In the genomic region with DNA sequence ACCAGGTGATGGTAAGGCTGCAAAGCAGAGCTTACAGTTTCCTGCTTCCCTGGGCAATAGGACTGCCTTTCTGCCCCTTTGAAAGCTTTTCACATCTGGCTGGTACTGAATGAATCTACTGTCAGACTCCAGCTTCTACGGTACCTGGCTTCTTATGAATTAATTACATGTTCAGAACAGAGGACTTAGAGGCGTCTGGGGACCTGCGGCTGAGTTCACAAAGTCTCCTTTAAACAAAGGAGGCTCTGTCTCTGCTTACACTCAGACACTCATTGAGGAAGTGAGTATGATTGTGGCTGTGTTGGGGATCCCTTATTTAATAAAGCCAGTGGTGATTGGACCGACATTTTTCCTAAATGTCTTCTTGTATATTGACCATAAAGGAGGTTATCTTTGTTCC, we compare ENCODE assay signal across 16 mouse cellular contexts.
DNase-seq lines count a peak whose midpoint lies in the region; ATAC-seq and TF ChIP-seq lines count a peak whose summit lies in the region.
"Had no signal": no experiment of that assay in that cellular context is flagged by ENCODE, and none has a peak within 500 bp of the region (broad histone marks: within the 10 kb centered on the region; RNA-seq: fewer than 3 reads in every experiment).

No protein-coding gene starts in this region.

- no peak overlapping the region for H3K4me2 ChIP-seq in kidney, embryonic 15.5 days
- no peak overlapping the region for H3K4me2 ChIP-seq in embryonic facial prominence, embryonic 14.5 days (ENCODE audit: low read depth, low read length)
- H3K4me2 ChIP-seq in limb, embryonic 13.5 days (replicated peaks) = no peak overlapping the region
- H3K4me2 ChIP-seq: liver, embryonic 12.5 days had no signal

- 59% methylated on average over 4 of the region's 4 CpGs for WGBS in kidney, embryonic 15.5 days
- WGBS in embryonic facial prominence, embryonic 14.5 days = 25% methylated on average over 4 of the region's 4 CpGs
- WGBS in limb, embryonic 13.5 days = 29% methylated on average over 4 of the region's 4 CpGs

- no peak overlapping the region for H3K4me3 ChIP-seq in kidney, embryonic 15.5 days (replicated peaks)
- no peak overlapping the region for H3K4me3 ChIP-seq in embryonic facial prominence, embryonic 14.5 days (ENCODE audit: low read depth, low read length)
- H3K4me3 ChIP-seq in limb, embryonic 13.5 days = no peak overlapping the region
- H3K4me3 ChIP-seq: erythroblast, embryonic 14.5 days; liver, embryonic 12.5 days had no signal

- no peak for TF ChIP-seq CTCF in brain, embryonic 14.5 days (IDR thresholded peaks at IDR 0.05; ENCODE audit: borderline replicate concordance, extremely low read depth, insufficient read depth, insufficient read length)

- no peak overlapping the region for H3K27ac ChIP-seq in kidney, embryonic 15.5 days
- no peak overlapping the region for H3K27ac ChIP-seq in embryonic facial prominence, embryonic 14.5 days (replicated peaks; ENCODE audit: low read depth, low read length)
- peak overlapping the region; percentile 52 for H3K27ac ChIP-seq in limb, embryonic 13.5 days
- H3K27ac ChIP-seq: liver, embryonic 12.5 days had no signal

- no peak for TF ChIP-seq POLR2A in brain, embryonic 14.5 days (IDR thresholded peaks at IDR 0.05; ENCODE audit: borderline replicate concordance, extremely low read depth, insufficient read depth, insufficient read length, poor library complexity, severe bottlenecking)

- H3K4me1 ChIP-seq in kidney, embryonic 15.5 days = no peaks in the 10 kb centered on the region
- H3K4me1 ChIP-seq in embryonic facial prominence, embryonic 14.5 days (ENCODE audit: control insufficient read depth, insufficient read depth, low read length) = no peaks in the 10 kb centered on the region
- peaks cover 18% of the 10 kb centered on the region for H3K4me1 ChIP-seq in limb, embryonic 13.5 days
- H3K4me1 ChIP-seq: liver, embryonic 12.5 days had no signal

- no peaks in the 10 kb centered on the region for H3K36me3 ChIP-seq in kidney, embryonic 15.5 days
- H3K36me3 ChIP-seq in embryonic facial prominence, embryonic 14.5 days (ENCODE audit: control insufficient read depth, insufficient read depth, low read length) = no peaks in the 10 kb centered on the region
- no peaks in the 10 kb centered on the region for H3K36me3 ChIP-seq in limb, embryonic 13.5 days
- H3K36me3 ChIP-seq: G1E; liver, embryonic 12.5 days had no signal

- H3K27me3 ChIP-seq in kidney, embryonic 15.5 days = no peaks in the 10 kb centered on the region
- H3K27me3 ChIP-seq in embryonic facial prominence, embryonic 14.5 days (replicated peaks; ENCODE audit: control insufficient read depth, insufficient read depth, low read length) = no peaks in the 10 kb centered on the region
- H3K27me3 ChIP-seq in limb, embryonic 13.5 days = no peaks in the 10 kb centered on the region
- H3K27me3 ChIP-seq: liver, embryonic 12.5 days had no signal

- ATAC-seq in kidney, embryonic 15.5 days (replicated peaks; ENCODE audit: low FRiP score) = peak; percentile 41; the same call in 1 of the 2 replicates
- peak; percentile 44; the same call in 1 of the 2 replicates for ATAC-seq in embryonic facial prominence, embryonic 14.5 days (ENCODE audit: low read depth)
- peak; percentile 88 for ATAC-seq in limb, embryonic 13.5 days (ENCODE audit: low FRiP score, low read depth)
- ATAC-seq: liver, embryonic 12.5 days had no signal

- H3K9me3 ChIP-seq in kidney, embryonic 15.5 days (replicated peaks) = no peaks in the 10 kb centered on the region
- H3K9me3 ChIP-seq in embryonic facial prominence, embryonic 14.5 days (ENCODE audit: control insufficient read depth, low read length) = no peaks in the 10 kb centered on the region
- H3K9me3 ChIP-seq in limb, embryonic 13.5 days = no peaks in the 10 kb centered on the region
- H3K9me3 ChIP-seq: G1E; liver, embryonic 12.5 days had no signal

- H3K9ac ChIP-seq in kidney, embryonic 15.5 days = no peak overlapping the region
- no peak overlapping the region for H3K9ac ChIP-seq in embryonic facial prominence, embryonic 14.5 days (ENCODE audit: low read depth, low read length)
- H3K9ac ChIP-seq in limb, embryonic 13.5 days = no peak overlapping the region
- H3K9ac ChIP-seq: liver, embryonic 12.5 days had no signal

- DNase-seq in kidney, adult 11 months = no peak
- DNase-seq in brain, embryonic 14.5 days (ENCODE audit: low read depth) = peak; percentile 35
- peak; percentile 47 for DNase-seq in embryonic facial prominence, embryonic 14.5 days (ENCODE audit: low spot score)
- DNase-seq in gastrocnemius, postnatal 10 days = no peak
- DNase-seq in thymus, postnatal 14 days = no peak
- no peak for DNase-seq in right cerebral cortex, postnatal 10 days (ENCODE audit: low spot score in 2 of 2)
- DNase-seq: adrenal gland, postnatal 14 days; cerebellum, postnatal 14 days; heart, postnatal 10 days; kidney, postnatal 36 days; lung, postnatal 10 days had no signal

Comparison
In these comparisons a context has a peak if more than half of its experiments do, and no peak if none do; other contexts are left out.
1. DNase-seq: peak in brain, embryonic 14.5 days (single experiment) and embryonic facial prominence, embryonic 14.5 days (single experiment); none in kidney, adult 11 months (single experiment), gastrocnemius, postnatal 10 days (single experiment), thymus, postnatal 14 days (single experiment) and right cerebral cortex, postnatal 10 days (0 of 2).
2. Peak in every context shown above with its lines, with median percentiles within 50 percentile points of each other: ATAC-seq.